Mouse (Mus musculus) embryonic fibroblast, embryonic 13.5 days (primary cell): ENCODE measurements around the gene Ptprd.

Source experiments
- CTCF ChIP-seq: IDR thresholded peaks from 2 replicates; pipeline ENCODE4 v1.5.1; 2011; ENCODE audit warnings: mild to moderate bottlenecking, control low read depth, low read length, moderate library complexity, borderline replicate concordance; ENCODE audit not compliant: insufficient read depth
- POLR2A ChIP-seq: IDR thresholded peaks from 2 replicates; pipeline ENCODE4 v1.6.1; 2011; ENCODE audit warnings: low read depth, mild to moderate bottlenecking, control low read depth, low read length, moderate library complexity

DNA sequence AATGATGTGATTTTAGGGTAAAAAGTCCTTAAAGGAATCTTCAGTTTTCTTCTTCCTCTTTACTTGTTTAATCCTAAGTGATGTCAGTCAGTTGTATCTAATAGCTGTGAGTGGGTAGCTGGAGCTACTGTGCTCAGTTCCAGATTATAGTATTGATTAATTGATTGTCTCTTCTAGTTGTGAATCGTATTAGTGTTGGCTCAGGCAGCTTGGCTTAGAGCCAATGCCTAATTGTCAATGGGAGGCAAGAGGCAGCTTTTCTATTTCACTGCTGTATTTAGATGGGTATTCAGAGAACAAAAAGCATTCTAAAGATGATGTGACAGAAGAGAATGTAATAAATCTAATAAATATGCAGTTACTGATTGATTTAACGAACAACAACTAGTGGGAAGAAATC is 1461.1 kb downstream of the Ptprd start:
- TF ChIP-seq CTCF, result no peak
- TF ChIP-seq POLR2A, result no peak
